Mouse (Mus musculus) hindbrain, embryonic 15.5 days (tissue): Measurements from ENCODE around the gene Exog. TPM values are rescaled to one million over a fixed set of nuclear protein-coding genes. Genes with fewer than 3 reads are reported as not detected.

Experiments
- ATAC-seq: fragments of 200-750 bp; cut with Nextera tagmentation; 2 replicates; pipeline ENCODE4 v1.8.0; 2017; ENCODE audit warnings: low read depth, moderate number of reproducible peaks, moderate TSS enrichment; ENCODE audit not compliant: low FRiP score
- H3K27ac ChIP-seq: fragments of 300-500 bp; sonication (generic); replicated peaks from 2 replicates; pipeline ENCODE4 v1.5.1; 2015; ENCODE audit warnings: mild to moderate bottlenecking, inconsistent platforms
- H3K27me3 ChIP-seq: fragments of 300-500 bp; sonication (generic); 2 replicates; pipeline ENCODE4 v1.6.1; 2015; ENCODE audit warnings: control low read depth, inconsistent platforms
- H3K36me3 ChIP-seq: fragments of 300-500 bp; sonication (generic); 2 replicates; pipeline ENCODE4 v1.6.1; 2015; ENCODE audit warnings: control low read depth, inconsistent platforms
- H3K4me1 ChIP-seq: fragments of 300-500 bp; sonication (generic); replicated peaks from 2 replicates; pipeline ENCODE4 v1.6.1; 2015; ENCODE audit warnings: control low read depth, inconsistent platforms
- H3K4me2 ChIP-seq: fragments of 300-500 bp; sonication (generic); 2 replicates; pipeline ENCODE4 v1.6.1; 2015; ENCODE audit warnings: moderate library complexity, mild to moderate bottlenecking, inconsistent platforms
- H3K4me3 ChIP-seq: fragments of 300-500 bp; sonication (generic); 2 replicates; pipeline ENCODE4 v1.5.1; 2015; ENCODE audit warnings: mild to moderate bottlenecking, inconsistent platforms
- H3K9ac ChIP-seq: fragments of 300-500 bp; sonication (generic); 2 replicates; pipeline ENCODE4 v1.6.1; 2015; ENCODE audit warnings: inconsistent platforms
- H3K9me3 ChIP-seq: fragments of 300-500 bp; sonication (generic); 2 replicates; pipeline ENCODE4 v1.6.1; 2016; ENCODE audit warnings: control low read depth, inconsistent platforms
- WGBS: fragments of 180-500 bp; shearing (Covaris S2); methylation state at CpG from one replicate; pipeline ENCODE4 v1.1.7; 2015; 5-methylcytosine and 5-hydroxymethylcytosine counted together
- polyA plus RNA-seq: library from polyadenylated mRNA; unstranded; fragments of >200 nt; fragmentation: Nextera tagmentation; extraction: Ambion mirVana; gene quantifications from 2 replicates; pipeline ENCODE4 v1.2.1, GENCODE M21; 2015

Exog gene
- polyA plus RNA-seq, 1 experiment from 2014 or later: 48.0 TPM

GRCm38 (mm10) chr9:119425217-119425975 lies 19.3 kb upstream of the Exog start:
- peaks cover 30% of the 10 kb centered on the region for H3K4me1 ChIP-seq
- H3K27me3 ChIP-seq: no peaks in the 10 kb centered on the region
- H3K36me3 ChIP-seq: no peaks in the 10 kb centered on the region
- H3K4me3 ChIP-seq: no peak overlapping the region
- H3K9me3 ChIP-seq: no peaks in the 10 kb centered on the region
- ATAC-seq: peak; percentile 25; the same call in 1 of the 2 replicates
- H3K27ac ChIP-seq: 0 out of 2 replicates have a peak overlapping the region, but pooled peaks have one; percentile 10
- H3K9ac ChIP-seq: no peak overlapping the region
- 65% methylated on average over 7 of the region's 7 CpGs for WGBS
- H3K4me2 ChIP-seq: no peak overlapping the region

- Histone ChIP-seq H3K9ac (no peak overlapping the region), H3K9me3 (no peaks in the 10 kb centered on the region), H3K27ac (no peak overlapping the region), H3K27me3 (no peaks in the 10 kb centered on the region), H3K4me3 (no peak overlapping the region), H3K4me2 (no peak overlapping the region), H3K36me3 (no peaks in the 10 kb centered on the region), H3K4me1 (peaks cover 26% of the 10 kb centered on the region)
- 88% methylated on average over 13 of the region's 13 CpGs for WGBS
- no peak for ATAC-seq
These were observed 18.7 kb upstream of the Exog start for GRCm38 (mm10) chr9:119425976-119426415.

- Histone ChIP-seq H3K9ac (no peak overlapping the region), H3K9me3 (no peaks in the 10 kb centered on the region), H3K27me3 (no peaks in the 10 kb centered on the region), H3K4me1 (peaks cover 25% of the 10 kb centered on the region), H3K4me2 (no peak overlapping the region), H3K4me3 (no peak overlapping the region), H3K27ac (no peak overlapping the region), H3K36me3 (no peaks in the 10 kb centered on the region)
- ATAC-seq: no peak
- 74% methylated on average over 7 of the region's 7 CpGs for WGBS
These were observed 18.3 kb upstream of the Exog start for GRCm38 (mm10) chr9:119426483-119426882.

GRCm38 (mm10) chr9:119430311-119430710 lies 14.4 kb upstream of the Exog start:
- peak; percentile 77; the same call in 1 of the 2 replicates for ATAC-seq
- Histone ChIP-seq H3K27ac (no peak overlapping the region), H3K36me3 (peaks cover 27% of the 10 kb centered on the region), H3K27me3 (no peaks in the 10 kb centered on the region), H3K4me2 (no peak overlapping the region), H3K4me3 (no peak overlapping the region), H3K9ac (no peak overlapping the region), H3K4me1 (peaks cover 14% of the 10 kb centered on the region), H3K9me3 (no peaks in the 10 kb centered on the region)
- 60% methylated on average over 7 of the region's 7 CpGs for WGBS

GRCm38 (mm10) chr9:119435855-119436254 lies 8.9 kb upstream of the Exog start:
- Histone ChIP-seq H3K36me3 (peaks cover 42% of the 10 kb centered on the region), H3K9ac (no peak overlapping the region), H3K27ac (no peak overlapping the region), H3K4me3 (no peak overlapping the region), H3K4me2 (no peak overlapping the region), H3K4me1 (no peaks in the 10 kb centered on the region), H3K27me3 (no peaks in the 10 kb centered on the region), H3K9me3 (no peaks in the 10 kb centered on the region)
- no peak for ATAC-seq
- WGBS: 91% methylated on average over 2 of the region's 2 CpGs

GRCm38 (mm10) chr9:119438065-119438464 lies 6.7 kb upstream of the Exog start:
- WGBS: 94% methylated on average over 12 of the region's 12 CpGs
- no peak overlapping the region for H3K9ac ChIP-seq
- H3K4me2 ChIP-seq: no peak overlapping the region
- no peak overlapping the region for H3K27ac ChIP-seq
- H3K9me3 ChIP-seq: no peaks in the 10 kb centered on the region
- no peaks in the 10 kb centered on the region for H3K27me3 ChIP-seq
- H3K36me3 ChIP-seq: peaks cover 31% of the 10 kb centered on the region
- ATAC-seq: no peak
- H3K4me3 ChIP-seq: no peak overlapping the region
- H3K4me1 ChIP-seq: no peaks in the 10 kb centered on the region

- no peak overlapping the region for H3K4me2 ChIP-seq
- peaks cover 29% of the 10 kb centered on the region for H3K36me3 ChIP-seq
- H3K4me3 ChIP-seq: no peak overlapping the region
- no peaks in the 10 kb centered on the region for H3K4me1 ChIP-seq
- H3K9me3 ChIP-seq: no peaks in the 10 kb centered on the region
- H3K27ac ChIP-seq: no peak overlapping the region
- ATAC-seq: no peak
- WGBS: 93% methylated on average over 9 of the region's 9 CpGs
- H3K27me3 ChIP-seq: no peaks in the 10 kb centered on the region
- H3K9ac ChIP-seq: no peak overlapping the region
These were observed 6.2 kb upstream of the Exog start for GRCm38 (mm10) chr9:119438498-119439000.

- H3K4me3 ChIP-seq: peak overlapping the region; percentile 82
- no peaks in the 10 kb centered on the region for H3K9me3 ChIP-seq
- peaks cover 32% of the 10 kb centered on the region for H3K36me3 ChIP-seq
- no peaks in the 10 kb centered on the region for H3K27me3 ChIP-seq
- H3K4me1 ChIP-seq: peaks cover 17% of the 10 kb centered on the region
- H3K27ac ChIP-seq: no peak overlapping the region
- H3K4me2 ChIP-seq: peak overlapping the region; percentile 72
- H3K9ac ChIP-seq: peak overlapping the region; percentile 89
- no peak for ATAC-seq
- 35% methylated on average over 6 of the region's 6 CpGs for WGBS
These were observed 994 bp downstream of the Exog start for GRCm38 (mm10) chr9:119445737-119446136.

- 93% methylated on average over 14 of the region's 14 CpGs for WGBS
- Histone ChIP-seq H3K9ac (no peak overlapping the region), H3K9me3 (no peaks in the 10 kb centered on the region), H3K36me3 (peaks cover 22% of the 10 kb centered on the region), H3K27ac (no peak overlapping the region), H3K4me2 (no peak overlapping the region), H3K4me1 (no peaks in the 10 kb centered on the region), H3K4me3 (no peak overlapping the region), H3K27me3 (no peaks in the 10 kb centered on the region)
- no peak for ATAC-seq
These were observed 11.2 kb downstream of the Exog start for GRCm38 (mm10) chr9:119455967-119456366.

GRCm38 (mm10) chr9:119457122-119457521 lies 12.4 kb downstream of the Exog start:
- Histone ChIP-seq H3K4me1 (no peaks in the 10 kb centered on the region), H3K27me3 (no peaks in the 10 kb centered on the region), H3K4me2 (no peak overlapping the region), H3K27ac (no peak overlapping the region), H3K36me3 (peaks cover 13% of the 10 kb centered on the region), H3K4me3 (no peak overlapping the region), H3K9me3 (no peaks in the 10 kb centered on the region), H3K9ac (no peak overlapping the region)
- WGBS: 87% methylated on average over 14 of the region's 14 CpGs
- ATAC-seq: no peak

GRCm38 (mm10) chr9:119460410-119460809 lies 15.7 kb downstream of the Exog start:
- 46% methylated on average over 8 of the region's 8 CpGs for WGBS
- no peak overlapping the region for H3K9ac ChIP-seq
- no peaks in the 10 kb centered on the region for H3K9me3 ChIP-seq
- peaks cover 35% of the 10 kb centered on the region for H3K36me3 ChIP-seq
- no peak overlapping the region for H3K4me3 ChIP-seq
- H3K27ac ChIP-seq: no peak overlapping the region
- no peak overlapping the region for H3K4me2 ChIP-seq
- H3K4me1 ChIP-seq: no peaks in the 10 kb centered on the region
- ATAC-seq: no peak; the same call in 1 of the 2 replicates
- H3K27me3 ChIP-seq: no peaks in the 10 kb centered on the region

- WGBS: 80% methylated on average over 6 of the region's 6 CpGs
- Histone ChIP-seq H3K4me2 (no peak overlapping the region), H3K4me1 (no peaks in the 10 kb centered on the region), H3K27me3 (no peaks in the 10 kb centered on the region), H3K27ac (no peak overlapping the region), H3K9me3 (no peaks in the 10 kb centered on the region), H3K9ac (no peak overlapping the region), H3K36me3 (peaks cover 36% of the 10 kb centered on the region), H3K4me3 (no peak overlapping the region)
- ATAC-seq: no peak
These were observed 20.3 kb downstream of the Exog start for GRCm38 (mm10) chr9:119465056-119465455.
